Mouse (Mus musculus): ENCODE measurements around the gene Mepce.

Gene Mepce

DNA sequence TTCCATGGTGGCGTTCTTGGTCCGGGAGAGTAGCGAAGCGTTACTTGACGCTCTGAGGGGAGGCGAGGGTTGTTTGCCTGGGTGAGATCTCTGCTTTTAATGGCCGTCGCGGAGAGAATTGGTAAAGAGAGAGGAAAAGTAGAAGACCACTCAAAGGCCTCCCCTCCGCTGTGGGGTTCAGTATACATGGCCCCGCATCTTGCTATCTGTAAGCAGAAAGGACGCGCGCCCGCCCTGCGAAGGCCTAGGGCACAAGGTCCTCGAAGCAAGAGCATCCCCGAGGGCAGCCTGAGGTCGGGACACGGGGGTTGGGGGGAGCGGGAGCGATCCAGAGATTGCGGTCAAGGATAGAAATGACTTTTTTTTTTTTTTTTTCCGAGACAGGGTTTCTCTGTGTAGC lies 716 bp upstream of the Mepce start:
- no peak for DNase-seq (ENCODE audit: low read depth, low spot score)

DNA sequence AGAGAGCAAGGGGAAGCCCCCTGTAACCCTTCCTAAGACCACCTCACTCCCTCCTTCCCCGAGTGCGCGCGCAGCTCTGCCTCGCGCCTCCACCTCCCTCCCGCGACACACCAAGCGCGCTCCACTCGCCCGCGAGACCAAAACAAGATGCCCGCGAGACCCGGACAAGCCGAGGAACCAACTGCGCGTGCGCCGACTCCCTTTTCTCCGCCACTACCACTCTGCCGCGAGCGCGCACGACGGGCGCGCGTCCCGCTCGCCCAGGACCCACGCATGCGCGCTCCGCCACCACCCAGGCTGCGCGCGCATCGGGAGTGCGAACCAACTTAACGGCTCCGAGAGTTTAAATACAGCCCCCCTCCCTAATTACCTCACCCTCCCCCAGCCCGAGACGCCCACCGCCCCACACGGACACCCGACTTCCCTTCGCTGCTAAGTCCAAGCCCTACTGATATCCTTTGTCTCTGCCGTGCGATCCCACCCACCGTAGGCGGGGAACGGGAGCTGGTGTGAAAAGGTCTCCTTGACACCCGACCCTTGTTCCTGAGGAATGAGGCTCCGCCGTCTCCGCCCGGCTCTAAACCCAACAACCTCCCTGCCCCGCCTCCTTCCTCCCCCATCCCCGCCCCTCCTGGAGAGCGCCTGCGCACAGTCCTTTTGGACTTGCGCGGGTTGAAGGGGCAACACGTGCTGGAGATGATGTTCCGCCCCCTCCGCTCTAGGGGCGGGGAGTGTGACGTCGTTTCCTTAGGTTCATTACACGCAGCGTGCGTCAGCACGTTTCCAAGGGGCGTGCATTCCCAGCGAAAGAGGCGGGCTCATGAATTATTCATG lies 1.1 kb downstream of the Mepce start:
- peak; percentile 100 for DNase-seq (ENCODE audit: low read depth, low spot score)

DNA sequence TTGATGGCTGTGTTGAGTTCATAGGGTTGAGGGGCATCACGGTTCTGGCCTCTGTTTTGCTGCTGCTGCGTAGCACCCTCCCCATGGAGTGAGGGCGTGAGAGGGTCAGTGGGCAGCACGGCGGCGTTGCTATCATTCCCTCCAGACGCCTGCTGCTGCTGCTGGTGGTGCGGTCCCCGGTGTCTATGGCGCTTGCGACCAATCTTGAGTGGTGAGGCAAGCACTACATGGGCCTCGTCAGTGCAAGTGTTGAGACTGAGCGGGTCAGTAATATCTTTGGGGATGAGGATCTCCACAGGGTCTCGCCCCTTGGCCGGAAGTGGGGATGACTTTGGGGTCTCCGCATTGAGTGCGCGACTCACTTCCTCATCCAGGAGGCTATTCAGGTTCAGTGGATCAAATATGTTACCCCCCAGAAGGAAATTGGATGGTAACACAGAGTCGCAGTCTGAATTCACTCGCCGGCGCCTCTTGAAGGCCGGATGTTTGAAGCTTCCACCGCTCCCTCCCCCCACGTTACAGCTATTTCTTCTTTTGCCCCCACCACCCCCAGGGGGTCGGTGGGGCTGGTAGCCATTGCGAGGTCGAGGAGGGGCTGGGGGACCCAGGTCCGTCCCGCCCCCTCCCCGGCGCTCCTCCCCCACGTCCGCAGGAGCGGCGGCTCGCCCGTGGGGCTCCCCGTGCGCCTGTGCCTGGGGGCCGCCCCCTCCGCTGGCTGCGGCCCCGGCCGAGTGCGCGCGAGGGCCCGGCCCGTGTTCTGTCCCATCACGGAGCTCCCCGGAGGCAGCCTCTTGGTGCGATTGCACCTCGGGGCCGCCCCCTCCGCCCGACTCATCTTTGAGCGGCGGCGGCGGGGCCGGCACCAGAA lies 2.1 kb downstream of the Mepce start:
- DNase-seq (ENCODE audit: low read depth, low spot score): no peak

DNA sequence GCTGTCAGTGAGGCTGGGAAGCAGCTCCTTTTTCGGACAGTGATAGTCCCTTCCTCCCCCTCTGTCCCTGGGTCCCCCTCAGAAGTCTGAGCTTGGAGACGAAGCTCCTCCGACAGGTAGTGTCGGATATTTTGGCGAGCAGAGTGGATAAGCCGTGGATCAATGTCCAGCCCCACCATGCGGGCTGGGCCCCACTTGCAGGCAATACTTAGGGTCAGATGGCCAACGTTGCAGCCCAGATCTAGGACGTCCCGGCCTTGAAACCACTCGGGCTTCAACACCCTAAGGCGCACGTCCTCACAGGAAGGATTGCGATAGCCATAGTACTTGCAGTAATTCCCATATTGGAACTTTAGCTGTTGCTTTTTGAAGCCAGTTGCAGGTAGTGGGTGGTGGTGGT lies 2.9 kb downstream of the Mepce start:
- no peak for DNase-seq (ENCODE audit: low read depth, low spot score)

DNA sequence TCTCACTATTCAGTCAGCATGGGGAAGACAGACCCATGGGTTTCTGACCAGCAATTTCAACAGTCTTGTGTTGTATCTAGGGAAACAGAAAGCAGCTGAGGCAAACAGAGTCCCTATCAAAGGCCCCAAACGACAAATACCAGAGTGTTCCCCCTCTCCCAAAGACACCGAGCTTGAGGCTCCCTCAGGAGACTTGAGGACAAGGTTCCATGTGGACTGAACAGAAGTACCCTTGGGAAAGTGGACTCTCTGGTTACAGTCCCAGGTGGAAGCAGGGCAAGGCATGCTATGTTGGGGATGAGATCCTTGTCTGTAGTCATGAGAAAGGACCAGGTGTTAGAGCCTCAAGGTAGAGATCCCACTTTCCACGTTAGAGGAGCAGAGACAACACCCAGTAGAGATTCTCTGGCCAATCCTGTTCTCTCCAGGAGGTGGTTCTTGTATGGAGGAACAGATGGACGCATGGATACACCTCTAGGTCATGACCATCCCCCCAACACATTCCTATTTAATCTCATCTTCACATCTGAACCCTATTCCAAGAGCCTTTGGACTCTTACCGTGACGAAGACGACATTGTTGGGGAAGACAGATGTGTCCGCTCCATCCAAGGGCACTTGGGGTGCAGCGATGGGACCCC lies 3.4 kb downstream of the Mepce start:
- DNase-seq (ENCODE audit: low read depth, low spot score): no peak

DNA sequence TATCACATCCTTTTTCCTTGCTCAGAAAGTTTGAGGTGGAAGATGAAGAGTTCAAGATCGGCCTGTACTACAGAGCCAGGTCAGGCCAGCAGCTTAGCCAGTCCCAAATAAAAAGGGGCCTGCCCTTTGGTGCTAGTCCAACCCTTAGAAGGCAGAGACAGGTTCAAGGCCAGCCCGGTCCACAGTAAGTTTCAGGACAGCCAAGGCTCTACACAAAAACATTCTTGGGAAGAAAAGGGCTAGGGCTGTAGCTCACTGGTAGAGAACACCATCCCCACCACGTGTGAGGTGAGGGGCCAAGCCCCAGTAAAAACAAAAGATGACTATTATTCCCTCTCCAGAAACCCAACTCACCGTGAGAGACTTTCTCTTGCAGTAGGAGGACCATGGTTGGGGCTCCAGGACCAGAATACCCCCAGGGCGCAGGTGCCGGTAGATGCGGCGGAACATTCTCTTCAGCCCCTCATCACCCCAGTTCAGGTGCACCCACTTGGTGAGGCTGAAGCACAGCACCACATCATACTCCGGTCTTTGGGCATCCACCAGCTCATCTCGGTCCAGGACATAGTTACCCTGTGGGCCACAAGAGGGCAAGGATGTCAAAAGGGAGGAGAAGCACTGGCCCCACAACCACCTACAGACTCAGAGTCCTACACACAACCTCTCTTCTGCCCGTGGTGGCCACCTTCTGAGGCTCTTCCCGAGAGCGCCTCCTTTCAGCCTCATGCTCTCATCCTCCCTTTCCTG lies 4.5 kb downstream of the Mepce start:
- no peak for DNase-seq (ENCODE audit: low read depth, low spot score)

DNA sequence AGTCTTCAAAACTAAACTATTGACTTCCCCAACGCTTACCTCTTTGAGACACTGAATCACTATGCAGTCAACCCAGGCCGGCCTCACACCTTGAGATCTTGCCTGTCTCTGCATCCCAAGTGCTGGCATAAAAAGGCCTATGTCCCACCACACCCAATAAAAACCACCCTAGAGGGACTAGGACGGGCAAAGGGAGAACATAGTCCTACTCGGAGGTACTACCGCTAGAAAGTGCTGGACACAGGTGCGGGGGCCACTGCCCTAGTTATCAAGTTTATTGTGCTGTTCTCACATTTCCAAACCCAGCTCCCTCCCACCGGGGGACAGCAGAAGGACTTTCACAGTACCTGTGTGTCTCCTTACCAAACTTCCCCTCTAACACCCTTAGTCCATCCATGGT lies 5.8 kb downstream of the Mepce start:
- no peak for DNase-seq (ENCODE audit: low read depth, low spot score)

DNA sequence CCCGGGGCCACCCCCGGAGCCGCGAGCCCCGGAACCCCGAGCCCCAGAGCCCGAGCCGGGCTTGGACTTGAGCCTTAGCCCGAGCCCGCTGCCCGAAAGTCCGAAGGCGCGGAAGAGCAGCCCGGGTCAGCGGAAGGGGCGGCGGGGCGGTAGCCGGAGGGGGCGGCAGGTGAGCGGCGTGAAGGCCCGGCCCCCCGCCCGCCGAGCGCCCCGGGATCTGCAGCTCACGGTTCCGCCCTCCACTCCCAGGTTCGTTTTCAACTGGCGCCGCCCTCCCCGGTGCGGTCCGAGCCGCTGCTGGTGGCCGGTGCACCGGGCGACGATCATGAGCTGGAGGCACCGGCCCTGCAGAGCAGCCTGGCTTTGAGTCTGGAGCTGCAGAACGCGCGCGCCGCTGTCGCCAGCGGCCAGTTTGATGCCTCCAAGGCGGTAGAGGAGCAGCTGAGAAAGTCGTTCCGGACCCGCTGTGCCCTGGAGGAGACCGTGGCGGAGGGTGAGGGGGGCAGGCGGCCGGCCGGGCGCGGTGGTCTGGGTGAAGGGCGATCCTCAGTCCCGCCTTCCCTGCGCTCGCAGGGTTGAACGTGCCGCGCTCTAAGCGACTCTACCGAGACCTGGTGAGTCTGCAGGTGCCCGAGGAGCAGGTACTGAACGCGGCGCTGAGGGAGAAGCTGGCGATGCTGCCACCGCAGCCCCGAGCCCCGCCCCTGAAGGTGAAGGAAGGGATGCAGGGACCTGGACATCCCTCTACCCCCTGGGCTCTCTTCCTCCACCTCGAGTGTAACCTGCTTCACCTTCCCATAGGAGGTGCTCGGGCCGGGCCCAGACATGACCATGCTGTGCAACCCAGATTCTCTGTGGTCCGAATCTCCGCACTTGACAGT lies 8.2 kb downstream of the Mepce start:
- DNase-seq (ENCODE audit: low read depth, low spot score): no peak

DNA sequence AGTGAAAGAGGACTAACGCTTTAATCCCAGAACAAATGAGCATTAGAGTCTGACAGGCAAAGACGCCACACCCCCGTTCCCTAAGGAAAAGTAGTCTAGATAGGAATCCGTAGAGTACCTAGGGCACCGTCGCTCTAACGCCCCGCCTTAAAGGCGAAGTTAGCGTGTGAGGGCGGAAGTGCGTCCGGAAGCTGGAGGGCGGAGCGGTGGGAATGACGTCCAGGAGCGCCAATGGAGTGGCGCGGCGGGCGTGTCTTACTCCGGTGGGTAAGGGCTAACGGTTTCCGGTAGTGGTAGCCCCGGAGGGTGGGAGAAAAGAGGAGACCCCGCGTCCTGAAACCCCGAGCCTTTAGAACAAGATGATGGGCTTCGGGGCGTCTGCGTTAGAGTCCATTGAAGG lies 8.8 kb downstream of the Mepce start, which contains the start of gene Ppp1r35:
Gene Ppp1r35 (plus strand): TSS at position 215 of the 400 bp plus-strand sequence.
- peak; percentile 96 for DNase-seq (ENCODE audit: low read depth, low spot score)

DNA sequence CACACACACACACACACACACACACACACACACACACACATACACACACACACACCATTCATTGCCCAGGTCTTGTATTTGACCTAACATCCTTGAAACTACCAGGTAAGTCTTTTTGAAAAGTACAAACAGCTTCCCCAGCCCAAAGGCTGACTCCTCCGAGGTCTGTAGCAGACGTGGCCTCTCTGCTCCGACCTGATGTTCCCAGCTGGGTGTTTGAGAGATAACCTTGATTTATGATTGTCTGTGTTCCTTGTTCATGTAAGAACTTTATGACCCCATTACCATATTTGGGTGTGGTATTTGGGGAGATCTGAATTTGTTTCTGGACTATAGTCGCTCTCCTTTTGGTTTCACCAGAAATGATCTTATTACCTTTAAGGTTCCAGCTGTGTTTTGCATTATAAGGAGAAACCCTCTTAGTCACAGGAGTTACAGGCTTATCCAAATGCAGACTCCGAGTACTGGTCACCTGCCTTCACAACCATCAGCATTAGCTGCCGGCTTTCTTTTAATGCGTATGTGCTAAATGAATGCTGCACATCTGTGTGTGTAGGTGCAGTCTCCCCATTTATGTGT lies 10.1 kb downstream of the Mepce start:
- no peak for DNase-seq (ENCODE audit: low read depth, low spot score)

DNA sequence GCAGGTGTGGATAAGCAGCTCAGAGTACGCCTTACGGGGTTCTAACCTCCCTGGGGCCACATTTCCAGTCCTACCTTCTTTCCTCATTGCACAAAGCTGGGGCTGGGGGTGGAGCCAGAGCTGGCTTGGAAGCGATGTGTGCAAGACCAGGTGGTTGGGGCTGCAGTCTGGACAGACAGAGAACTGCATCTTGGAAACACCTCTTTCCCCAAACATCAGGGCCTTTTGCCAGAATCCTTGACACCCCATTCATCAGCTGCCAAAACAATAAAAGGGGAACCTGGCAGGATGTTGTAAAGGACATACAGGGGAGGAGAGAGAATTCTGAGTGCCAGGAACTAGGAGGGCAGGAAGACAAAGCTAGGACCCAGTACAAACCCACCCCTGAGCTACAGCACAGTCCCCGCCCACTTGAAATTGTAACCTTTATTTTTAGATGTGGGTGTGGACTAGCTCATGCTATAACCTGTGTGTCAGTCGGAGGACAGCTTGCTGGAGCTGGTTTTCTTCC lies 11.0 kb downstream of the Mepce start:
- DNase-seq (ENCODE audit: low read depth, low spot score): no peak

DNA sequence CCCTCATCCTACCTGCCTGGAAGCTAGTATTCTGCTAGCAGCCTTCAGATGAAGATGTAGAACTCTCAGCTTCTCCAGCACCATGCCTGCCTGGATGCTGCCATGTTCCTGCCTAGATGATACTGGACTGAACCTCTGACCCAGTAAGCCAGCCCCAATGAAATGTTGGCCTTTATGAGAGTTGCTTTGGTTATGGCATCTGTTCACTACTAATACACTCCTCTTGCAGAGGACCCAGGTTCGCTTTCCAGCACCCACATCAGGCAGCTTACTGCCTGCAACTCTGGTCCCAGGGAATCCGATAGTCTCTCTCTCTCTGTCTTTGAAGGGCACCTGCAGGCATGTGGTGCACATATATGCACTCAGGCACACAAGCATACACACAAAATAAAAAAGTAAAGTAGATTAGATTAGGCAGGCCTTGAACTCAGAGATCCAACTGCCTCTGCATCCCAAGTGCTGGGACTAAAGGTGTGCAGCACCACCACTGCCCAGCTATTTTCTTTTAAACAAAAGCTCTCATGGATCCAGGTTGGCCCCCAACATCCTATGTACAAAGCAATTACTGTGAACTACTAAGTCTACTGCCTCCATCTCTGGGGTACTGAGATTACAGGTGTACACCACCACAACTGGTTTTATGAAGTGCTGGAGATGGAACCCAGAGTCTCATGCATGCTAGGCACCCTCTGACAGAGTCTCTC lies 11.7 kb downstream of the Mepce start:
- no peak for DNase-seq (ENCODE audit: low read depth, low spot score)

DNA sequence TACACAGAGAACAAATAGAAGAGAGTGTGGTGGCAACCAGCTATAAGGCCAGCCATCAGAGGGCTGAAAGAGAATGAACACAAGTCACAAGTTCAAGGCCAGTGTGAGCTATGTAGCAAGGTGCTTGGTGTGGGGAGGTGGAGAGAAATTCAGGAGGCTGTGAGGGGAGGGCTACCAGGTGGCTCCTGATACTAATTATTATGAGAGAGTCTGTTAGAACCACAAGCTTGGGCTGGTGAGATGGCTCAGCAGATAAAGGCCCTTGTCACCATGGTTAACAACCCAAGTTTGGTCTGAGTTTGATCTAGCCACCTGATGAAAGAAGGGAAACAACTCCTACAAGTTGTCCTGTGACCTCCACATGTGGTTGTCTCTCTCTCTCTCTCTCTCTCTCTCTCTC lies 14.7 kb downstream of the Mepce start:
- no peak for DNase-seq (ENCODE audit: low read depth, low spot score)

DNA sequence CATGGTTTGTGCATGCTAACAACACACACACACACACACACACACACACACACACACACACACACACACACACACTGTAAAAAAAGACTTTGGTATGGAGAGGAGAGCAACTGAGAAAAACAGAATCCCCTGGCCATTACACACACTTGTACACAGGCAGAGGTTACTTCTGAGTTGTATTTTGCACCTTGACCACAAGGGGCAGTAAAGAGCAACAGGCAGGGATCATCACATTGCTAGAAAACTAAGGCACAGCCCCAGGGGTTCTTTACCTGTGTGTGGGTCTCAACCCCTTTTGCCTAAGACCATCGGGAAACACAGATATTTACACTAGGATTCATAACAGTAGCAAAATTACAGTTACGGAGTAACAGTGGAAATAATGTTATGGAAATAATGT lies 16.7 kb downstream of the Mepce start:
- no peak for DNase-seq (ENCODE audit: low read depth, low spot score)

DNA sequence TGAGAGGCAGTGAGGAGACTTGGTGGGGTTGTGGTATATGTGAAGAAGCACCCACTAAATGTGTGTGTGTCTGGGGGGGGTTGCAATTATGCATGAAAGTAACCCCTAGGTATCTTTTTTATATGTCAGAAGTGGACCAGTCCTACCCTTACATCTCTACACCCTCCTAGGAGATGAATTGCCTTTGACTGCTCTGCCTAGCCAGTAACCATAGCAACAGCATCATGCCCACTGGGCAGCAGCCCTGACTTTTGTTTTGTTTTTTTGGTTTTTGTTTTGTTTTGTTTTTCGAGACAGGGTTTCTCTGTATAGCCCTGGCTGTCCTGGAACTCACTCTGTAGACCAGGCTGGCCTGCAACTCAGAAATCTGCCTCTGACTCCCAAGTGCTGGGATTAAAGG lies 19.0 kb downstream of the Mepce start:
- no peak for DNase-seq (ENCODE audit: low read depth, low spot score)

DNA sequence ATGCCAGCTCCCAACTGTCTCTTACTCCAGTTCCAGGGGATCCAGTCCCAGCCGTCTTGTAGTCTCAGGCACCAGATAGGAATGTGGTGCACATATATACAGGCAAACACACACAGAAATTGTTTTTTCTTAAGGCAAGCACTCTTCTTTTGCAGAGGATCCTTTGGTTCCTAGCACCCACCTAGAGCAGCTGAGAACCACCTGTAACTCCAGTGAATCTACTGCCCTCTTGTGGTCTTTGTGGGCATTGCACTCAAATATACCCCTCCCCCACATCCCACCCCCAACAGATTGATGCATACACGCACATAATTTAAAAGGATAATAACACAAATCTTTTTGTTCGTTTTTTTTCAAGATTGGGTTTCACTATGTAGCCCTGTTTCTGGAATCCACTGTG lies 21.2 kb downstream of the Mepce start:
- no peak for DNase-seq (ENCODE audit: low read depth, low spot score)

DNA sequence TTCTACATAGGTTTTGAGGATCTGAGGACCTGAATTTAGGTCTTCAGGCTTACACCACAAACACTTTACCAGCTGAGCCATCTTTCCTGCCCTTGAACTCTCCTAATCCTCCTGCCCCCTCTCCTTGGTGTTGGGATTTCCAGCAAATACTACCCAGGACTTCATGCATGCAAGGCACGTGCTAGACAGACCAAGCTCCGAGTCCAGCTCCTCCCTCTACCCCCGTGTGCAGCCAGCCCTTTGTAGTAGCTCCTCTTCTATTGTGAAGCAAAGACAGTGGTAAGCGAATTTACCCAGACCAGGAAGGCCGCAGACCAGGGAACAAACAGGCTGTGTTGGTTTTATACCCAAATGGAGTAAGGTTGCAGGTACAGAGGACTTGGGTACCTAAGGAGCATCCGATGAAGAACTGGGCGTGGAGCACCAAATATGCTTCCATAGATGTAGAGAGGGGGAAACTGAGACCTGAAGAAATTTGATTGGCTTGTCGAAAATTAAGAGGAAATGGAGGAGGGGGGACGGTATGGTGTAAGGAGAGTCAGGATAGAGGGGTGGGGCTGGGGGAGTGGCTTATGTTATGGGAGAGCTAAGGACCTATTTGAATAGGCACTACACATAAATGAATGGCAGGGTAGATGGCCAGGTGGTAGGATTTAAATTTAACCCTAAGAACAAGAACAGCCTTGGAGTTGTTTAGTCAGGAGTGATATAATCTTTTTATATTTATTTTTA lies 22.7 kb downstream of the Mepce start:
- DNase-seq (ENCODE audit: low read depth, low spot score): no peak

DNA sequence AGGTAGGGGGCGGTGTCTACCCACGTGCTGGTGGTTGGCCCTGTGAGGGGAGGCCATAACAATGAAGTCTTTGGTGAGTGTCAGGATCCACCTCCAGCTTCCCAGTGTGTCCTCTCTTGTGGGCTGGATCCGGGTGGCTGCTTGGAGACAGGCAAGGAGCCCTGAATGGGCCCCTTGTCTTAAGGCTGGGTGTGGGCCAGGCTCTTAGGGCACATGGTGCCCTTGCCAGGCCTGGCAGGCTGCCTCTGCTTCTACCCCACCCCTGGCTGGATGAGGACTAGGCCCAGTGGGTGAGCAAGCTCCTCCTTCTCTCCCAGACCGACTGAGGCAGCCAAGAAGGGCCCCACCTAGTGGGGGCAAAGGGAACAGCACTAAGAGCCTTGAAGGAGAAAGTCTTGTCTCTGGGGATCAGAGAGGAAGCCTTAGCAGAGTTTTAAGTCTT lies 27.5 kb downstream of the Mepce start:
- no peak for DNase-seq (ENCODE audit: low read depth, low spot score)

Measured in retina, postnatal 7 days (tissue).